Mouse (Mus musculus) lung, embryonic 15.5 days (tissue): ENCODE data around the gene Ttll10. TPM values are rescaled to one million over a fixed set of nuclear protein-coding genes. Genes with fewer than 3 reads are reported as not detected.

Source experiments
- ATAC-seq: fragments of 200-750 bp; cut with Nextera tagmentation; 2 replicates; pipeline ENCODE4 v1.8.0; 2017; ENCODE audit warnings: moderate number of reproducible peaks, borderline replicate concordance; ENCODE audit not compliant: low FRiP score, low TSS enrichment; ENCODE audit errors: extremely low read depth
- H3K27ac ChIP-seq: fragments of 300-500 bp; sonication (generic); 2 replicates; pipeline ENCODE4 v1.5.1; 2015; ENCODE audit warnings: moderate library complexity, mild to moderate bottlenecking, inconsistent platforms
- H3K27me3 ChIP-seq: fragments of 300-500 bp; sonication (generic); 2 replicates; pipeline ENCODE4 v1.6.1; 2015; ENCODE audit warnings: inconsistent platforms
- H3K36me3 ChIP-seq: fragments of 300-500 bp; sonication (generic); 2 replicates; pipeline ENCODE4 v1.6.1; 2015; ENCODE audit warnings: inconsistent platforms
- H3K4me1 ChIP-seq: fragments of 300-500 bp; sonication (generic); 2 replicates; pipeline ENCODE4 v1.6.1; 2015; ENCODE audit warnings: inconsistent platforms
- H3K4me2 ChIP-seq: fragments of 300-500 bp; sonication (generic); 2 replicates; pipeline ENCODE4 v1.6.1; 2015; ENCODE audit warnings: inconsistent platforms, mild to moderate bottlenecking, moderate library complexity
- H3K4me3 ChIP-seq: fragments of 300-500 bp; sonication (generic); 2 replicates; pipeline ENCODE4 v1.5.1; 2015; ENCODE audit warnings: mild to moderate bottlenecking, inconsistent platforms
- H3K9ac ChIP-seq: fragments of 300-500 bp; sonication (generic); 2 replicates; pipeline ENCODE4 v1.6.1; 2015; ENCODE audit warnings: inconsistent platforms
- H3K9me3 ChIP-seq: fragments of 300-500 bp; sonication (generic); 2 replicates; pipeline ENCODE4 v1.6.1; 2016; ENCODE audit warnings: inconsistent platforms
- WGBS: fragments of 180-500 bp; shearing (Covaris S2); methylation state at CpG from one replicate; pipeline ENCODE4 v1.1.7; 2015; 5-methylcytosine and 5-hydroxymethylcytosine counted together
- polyA plus RNA-seq: library from polyadenylated mRNA; unstranded; fragments of >200 nt; fragmentation: Nextera tagmentation; extraction: Ambion mirVana; gene quantifications from 2 replicates; pipeline ENCODE4 v1.2.1, GENCODE M21; 2015

Gene Ttll10
- polyA plus RNA-seq, 1 experiment from 2014 or later = 2.9 TPM

DNA sequence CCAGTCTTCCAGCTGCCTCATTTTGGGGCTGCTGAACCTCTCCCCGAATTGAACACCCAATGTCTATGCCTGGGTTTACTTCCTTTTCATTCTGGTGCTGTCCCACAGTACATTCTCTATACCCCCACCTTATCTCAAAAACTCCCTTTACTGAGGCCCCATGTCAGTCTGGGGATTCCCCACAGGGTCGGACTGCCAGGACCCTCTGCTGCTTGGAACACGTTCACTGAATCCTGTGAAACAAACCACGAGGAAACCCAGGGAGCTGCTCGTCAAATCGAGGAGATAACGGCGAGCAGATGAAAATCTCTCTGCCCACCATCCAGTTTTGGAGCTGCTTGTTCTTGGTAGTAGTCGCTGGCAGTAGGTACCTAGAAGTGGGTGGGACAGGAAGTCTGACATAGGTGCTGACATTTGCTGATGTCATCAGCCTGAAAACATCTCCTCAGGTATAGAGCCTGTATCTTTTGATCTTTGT, 37.2 kb downstream of the Ttll10 start:
- H3K4me1 ChIP-seq = peaks cover 11% of the 10 kb centered on the region
- H3K27ac ChIP-seq = no peak overlapping the region
- H3K4me3 ChIP-seq = no peak overlapping the region
- H3K9ac ChIP-seq = no peak overlapping the region
- H3K4me2 ChIP-seq = no peak overlapping the region
- 46% methylated on average over 9 of the region's 9 CpGs for WGBS
- no peaks in the 10 kb centered on the region for H3K9me3 ChIP-seq
- H3K27me3 ChIP-seq = no peaks in the 10 kb centered on the region
- H3K36me3 ChIP-seq = no peaks in the 10 kb centered on the region
- ATAC-seq = no peak

DNA sequence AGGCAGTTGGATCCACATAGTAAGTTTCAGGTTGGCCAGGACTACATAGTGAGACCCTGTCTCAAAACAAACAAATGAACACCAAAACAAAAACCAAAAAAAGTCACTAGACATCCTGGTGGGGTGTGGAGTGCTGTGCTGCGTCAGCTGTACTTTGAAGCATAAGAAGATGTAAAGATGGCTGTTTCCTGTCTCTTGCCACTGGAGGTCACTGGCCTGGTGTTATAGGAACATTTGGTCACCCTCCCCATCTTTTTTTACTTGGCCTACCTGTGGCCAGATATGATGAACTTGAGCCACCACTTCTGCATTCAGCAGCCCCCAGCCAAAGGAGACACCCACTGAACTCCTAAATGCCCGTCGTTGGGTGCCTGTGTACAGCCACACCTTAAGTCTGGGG, 37.8 kb downstream of the Ttll10 start:
- no peak overlapping the region for H3K9ac ChIP-seq
- no peaks in the 10 kb centered on the region for H3K36me3 ChIP-seq
- H3K4me3 ChIP-seq = no peak overlapping the region
- no peak for ATAC-seq
- no peak overlapping the region for H3K27ac ChIP-seq
- H3K9me3 ChIP-seq = no peaks in the 10 kb centered on the region
- WGBS = 50% methylated on average over 3 of the region's 3 CpGs
- H3K27me3 ChIP-seq = no peaks in the 10 kb centered on the region
- H3K4me1 ChIP-seq = peaks cover 9% of the 10 kb centered on the region
- no peak overlapping the region for H3K4me2 ChIP-seq

GRCm38 (mm10) chr4:156019771-156020170, 39.4 kb downstream of the Ttll10 start:
- Histone ChIP-seq H3K9me3 (no peaks in the 10 kb centered on the region), H3K27ac (no peak overlapping the region), H3K36me3 (0 out of 2 replicates have a peak, but pooled peaks cover 5% of the 10 kb centered on the region), H3K4me3 (no peak overlapping the region), H3K4me2 (no peak overlapping the region), H3K4me1 (no peaks in the 10 kb centered on the region), H3K9ac (no peak overlapping the region), H3K27me3 (no peaks in the 10 kb centered on the region)
- no peak for ATAC-seq
- 84% methylated on average over 12 of the region's 12 CpGs for WGBS

DNA sequence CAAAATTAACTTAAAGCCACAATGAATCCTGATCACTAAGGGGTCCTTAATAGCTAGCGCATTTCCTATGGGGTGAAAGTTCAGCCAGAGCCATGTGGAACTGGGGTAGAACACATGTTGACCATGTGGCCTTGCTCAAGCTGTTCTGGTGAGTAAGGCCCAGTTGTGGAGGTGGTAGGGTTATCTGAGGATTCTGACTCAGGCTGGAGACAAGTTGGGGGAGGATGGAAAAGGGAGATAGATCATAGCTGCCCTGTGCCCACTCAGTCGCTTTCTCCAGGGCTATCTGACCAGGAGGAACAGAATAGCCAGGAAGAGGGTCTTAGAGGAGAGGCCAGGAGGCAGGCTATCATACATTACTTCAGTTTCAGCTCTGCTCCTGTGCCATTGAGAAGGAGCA, 44.8 kb downstream of the Ttll10 start:
- H3K9ac ChIP-seq = no peak overlapping the region
- 89% methylated on average over 2 of the region's 2 CpGs for WGBS
- H3K9me3 ChIP-seq = no peaks in the 10 kb centered on the region
- no peak overlapping the region for H3K4me2 ChIP-seq
- H3K27ac ChIP-seq = no peak overlapping the region
- H3K36me3 ChIP-seq = peaks cover 43% of the 10 kb centered on the region
- ATAC-seq = no peak
- H3K4me3 ChIP-seq = no peak overlapping the region
- no peaks in the 10 kb centered on the region for H3K4me1 ChIP-seq
- H3K27me3 ChIP-seq = no peaks in the 10 kb centered on the region

GRCm38 (mm10) chr4:156013637-156014036, 45.6 kb downstream of the Ttll10 start, which contains the start of gene Tnfrsf4:
Gene Tnfrsf4, plus strand, starts transcription at chr4:156013843.
- H3K27me3 ChIP-seq = no peaks in the 10 kb centered on the region
- no peak within 1 kb of the TSS for H3K9ac ChIP-seq
- no peak within 1 kb of the TSS for H3K4me3 ChIP-seq
- no peaks in the 10 kb centered on the region for H3K4me1 ChIP-seq
- peaks cover 51% of the 10 kb centered on the region for H3K36me3 ChIP-seq
- no peak for ATAC-seq
- no peak within 1 kb of the TSS for H3K27ac ChIP-seq
- no peak within 1 kb of the TSS for H3K4me2 ChIP-seq
- 67% methylated on average over 8 of the region's 8 CpGs for WGBS
- H3K9me3 ChIP-seq = no peaks in the 10 kb centered on the region

DNA sequence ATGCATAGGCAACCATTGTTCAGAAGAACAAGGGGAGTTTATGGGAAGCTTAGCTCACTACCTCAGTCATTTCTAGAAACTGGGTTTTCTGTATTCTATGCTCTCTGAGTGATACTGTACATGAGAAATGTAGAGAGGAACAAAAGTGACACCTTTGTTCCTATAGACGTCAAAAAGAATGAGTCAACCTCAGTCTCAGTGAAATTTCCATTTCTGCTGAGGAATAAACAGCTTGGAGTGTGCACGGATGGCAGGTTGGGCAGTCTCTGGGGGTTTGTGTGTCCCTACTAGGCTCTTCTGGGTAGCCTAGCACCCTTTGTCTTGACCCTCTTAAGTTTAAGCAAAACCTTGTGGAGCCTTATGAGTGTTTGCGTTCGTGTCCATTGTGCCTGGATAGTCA, 50.8 kb downstream of the Ttll10 start:
- H3K27ac ChIP-seq = no peak overlapping the region
- no peaks in the 10 kb centered on the region for H3K9me3 ChIP-seq
- 91% methylated on average over 4 of the region's 4 CpGs for WGBS
- no peak for ATAC-seq
- H3K4me1 ChIP-seq = no peaks in the 10 kb centered on the region
- peaks cover 84% of the 10 kb centered on the region for H3K36me3 ChIP-seq
- no peak overlapping the region for H3K4me2 ChIP-seq
- no peak overlapping the region for H3K9ac ChIP-seq
- no peaks in the 10 kb centered on the region for H3K27me3 ChIP-seq
- no peak overlapping the region for H3K4me3 ChIP-seq

DNA sequence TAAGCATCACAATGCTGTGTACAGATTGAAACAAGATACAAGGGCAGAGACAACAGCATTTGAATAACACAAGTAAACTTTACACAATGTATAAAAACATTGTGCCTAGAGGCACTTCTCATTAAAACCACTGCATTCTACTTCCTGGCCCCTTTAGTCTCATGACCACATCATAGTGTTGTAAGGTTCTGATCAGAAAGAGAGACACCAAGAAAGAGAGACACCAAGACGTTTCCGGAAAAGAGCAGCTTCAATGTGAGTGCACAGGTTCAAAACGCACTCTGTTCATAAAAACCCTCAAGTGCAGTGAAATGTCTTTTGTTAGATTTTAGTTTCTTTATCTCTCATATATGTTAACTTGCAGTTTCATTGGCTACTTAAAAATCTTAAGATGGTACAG, 55.1 kb downstream of the Ttll10 start:
- 85% methylated on average over 3 of the region's 3 CpGs for WGBS
- no peak for ATAC-seq
- Histone ChIP-seq H3K9me3 (no peaks in the 10 kb centered on the region), H3K36me3 (peaks cover 87% of the 10 kb centered on the region), H3K4me1 (no peaks in the 10 kb centered on the region), H3K27ac (no peak overlapping the region), H3K27me3 (no peaks in the 10 kb centered on the region), H3K4me3 (no peak overlapping the region), H3K9ac (no peak overlapping the region), H3K4me2 (no peak overlapping the region)

DNA sequence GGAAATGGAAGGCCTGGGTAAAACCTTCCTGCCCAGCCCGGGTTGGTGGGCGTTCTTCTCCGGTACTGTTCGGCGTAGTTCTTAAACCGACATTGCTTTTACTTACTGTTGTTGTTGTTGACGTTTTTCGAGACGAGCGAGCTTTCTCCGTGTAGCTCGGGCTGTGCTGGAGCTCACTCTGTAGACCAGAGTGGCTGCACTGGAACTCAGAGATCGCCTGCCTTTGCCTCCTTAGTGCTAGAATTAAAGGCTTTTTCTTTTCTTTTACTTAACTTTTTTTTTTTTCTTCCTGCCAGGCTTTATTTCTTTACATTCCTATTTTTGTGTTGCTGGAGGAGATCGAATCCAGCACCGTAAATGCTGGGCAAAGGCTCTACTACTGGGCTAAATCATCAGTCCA, 65.6 kb downstream of the Ttll10 start:
- peak overlapping the region; percentile 97 for H3K27ac ChIP-seq
- peak overlapping the region; percentile 67 for H3K4me2 ChIP-seq
- peak overlapping the region; percentile 87 for H3K4me3 ChIP-seq
- H3K9ac ChIP-seq = peak overlapping the region; percentile 80
- H3K4me1 ChIP-seq = peaks cover 32% of the 10 kb centered on the region
- H3K36me3 ChIP-seq = peaks cover 24% of the 10 kb centered on the region
- no peaks in the 10 kb centered on the region for H3K9me3 ChIP-seq
- no peaks in the 10 kb centered on the region for H3K27me3 ChIP-seq
- no peak for ATAC-seq
- 3% methylated on average over 15 of the region's 15 CpGs for WGBS

- ATAC-seq = peak; percentile 89
- Histone ChIP-seq H3K4me2 (peak overlapping the region; percentile 67), H3K9ac (peak overlapping the region; percentile 80), H3K27ac (peak overlapping the region; percentile 97), H3K27me3 (no peaks in the 10 kb centered on the region), H3K36me3 (peaks cover 19% of the 10 kb centered on the region), H3K4me1 (peaks cover 32% of the 10 kb centered on the region), H3K9me3 (no peaks in the 10 kb centered on the region), H3K4me3 (peak overlapping the region; percentile 87)
- WGBS = under 1% methylated on average over 70 of the region's 70 CpGs
Measured at GRCm38 (mm10) chr4:155992906-155993547, 66.2 kb downstream of the Ttll10 start.

GRCm38 (mm10) chr4:155992241-155992905, 66.8 kb downstream of the Ttll10 start, which contains the start of the genes B3galt6 and Sdf4:
Gene B3galt6, minus strand, starts transcription at chr4:155992649.
Gene Sdf4, plus strand, starts transcription at chr4:155992872.
- WGBS = 1% methylated on average over 99 of the region's 99 CpGs

DNA sequence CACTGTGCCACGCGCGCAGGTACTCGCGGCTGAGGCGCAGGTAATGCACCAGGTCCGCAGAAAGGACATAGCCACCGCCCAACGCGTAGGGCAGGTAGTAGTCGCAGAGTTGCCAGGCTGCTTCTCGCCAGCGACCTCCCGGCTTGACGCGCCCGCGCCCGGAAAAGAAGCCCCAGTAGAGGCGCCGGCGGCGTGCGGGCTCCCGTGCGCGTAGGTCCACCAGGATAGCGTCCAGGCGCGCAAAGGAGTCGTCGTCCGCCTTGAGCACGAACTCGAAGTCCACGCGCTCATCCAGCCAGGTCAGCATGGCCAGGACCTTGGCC, 67.3 kb downstream of the Ttll10 start:
- Histone ChIP-seq H3K9me3 (no peaks in the 10 kb centered on the region), H3K27me3 (no peaks in the 10 kb centered on the region), H3K9ac (peak overlapping the region; percentile 79), H3K36me3 (peaks cover 8% of the 10 kb centered on the region; the same call in 1 of the 2 replicates), H3K27ac (peak overlapping the region; percentile 95), H3K4me1 (peaks cover 32% of the 10 kb centered on the region), H3K4me3 (peak overlapping the region; percentile 87), H3K4me2 (peak overlapping the region; percentile 97)
- ATAC-seq = no peak
- WGBS = 17% methylated on average over 37 of the region's 37 CpGs

More at GRCm38 (mm10) chr4:155992241-155992905, 66.8 kb downstream of the Ttll10 start, which contains the start of the genes B3galt6 and Sdf4:
- H3K4me1 ChIP-seq = peaks cover 32% of the 10 kb centered on the region
- H3K36me3 ChIP-seq = peaks cover 13% of the 10 kb centered on the region
- peak; percentile 87 for ATAC-seq
- H3K27me3 ChIP-seq = no peaks in the 10 kb centered on the region
- peak within 1 kb of the TSS; percentile 97 for H3K4me2 ChIP-seq
- H3K4me3 ChIP-seq = peak within 1 kb of the TSS; percentile 87
- H3K9ac ChIP-seq = peak within 1 kb of the TSS; percentile 80
- no peaks in the 10 kb centered on the region for H3K9me3 ChIP-seq
- peak within 1 kb of the TSS; percentile 97 for H3K27ac ChIP-seq
